Mouse (Mus musculus): ENCODE results near the gene Syt1. TPM values are rescaled to one million over a fixed set of nuclear protein-coding genes. Genes with fewer than 3 reads are reported as not detected.
A peak's percentile ranks its signal among the peaks of the same experiment; 100 is the strongest.

Gene Syt1
- polyA plus RNA-seq, 1 experiment from 2014 or later = 53.4 TPM

GRCm38 (mm10) chr10:108771081-108771480 lies 239.7 kb downstream of the Syt1 start:
- H3K36me3 ChIP-seq (ENCODE audit: control insufficient read depth, insufficient read depth, low read length) = no peaks in the 10 kb centered on the region
- no peak for ATAC-seq
- no peaks in the 10 kb centered on the region for H3K4me1 ChIP-seq (ENCODE audit: control insufficient read depth, insufficient read depth, low read length)
- WGBS = 82% methylated on average over 6 of the region's 6 CpGs
- H3K4me3 ChIP-seq (ENCODE audit: low read depth, low read length) = no peak overlapping the region
- H3K4me2 ChIP-seq (ENCODE audit: low read length) = no peak overlapping the region
- H3K27ac ChIP-seq (ENCODE audit: low read depth, low read length) = no peak overlapping the region
- no peaks in the 10 kb centered on the region for H3K27me3 ChIP-seq (replicated peaks; ENCODE audit: control insufficient read depth, insufficient read depth, low read length)
- no peaks in the 10 kb centered on the region for H3K9me3 ChIP-seq (replicated peaks; ENCODE audit: control insufficient read depth, low read length)
- peak; percentile 28 for DNase-seq (ENCODE audit: low spot score)
- H3K9ac ChIP-seq (ENCODE audit: low read length) = no peak overlapping the region

GRCm38 (mm10) chr10:108765564-108765963 lies 245.2 kb downstream of the Syt1 start:
- Histone ChIP-seq H3K4me1 (ENCODE audit: control insufficient read depth, insufficient read depth, low read length) (no peaks in the 10 kb centered on the region), H3K9ac (ENCODE audit: low read length) (no peak overlapping the region), H3K9me3 (replicated peaks; ENCODE audit: control insufficient read depth, low read length) (no peaks in the 10 kb centered on the region), H3K4me2 (ENCODE audit: low read length) (no peak overlapping the region), H3K36me3 (ENCODE audit: control insufficient read depth, insufficient read depth, low read length) (no peaks in the 10 kb centered on the region), H3K4me3 (ENCODE audit: low read depth, low read length) (no peak overlapping the region), H3K27me3 (replicated peaks; ENCODE audit: control insufficient read depth, insufficient read depth, low read length) (no peaks in the 10 kb centered on the region), H3K27ac (ENCODE audit: low read depth, low read length) (no peak overlapping the region)
- no peak for ATAC-seq
- DNase-seq (ENCODE audit: low spot score) = peak; percentile 17

GRCm38 (mm10) chr10:108763722-108764121 lies 247.1 kb downstream of the Syt1 start:
- no peaks in the 10 kb centered on the region for H3K9me3 ChIP-seq (replicated peaks; ENCODE audit: control insufficient read depth, low read length)
- H3K27ac ChIP-seq (ENCODE audit: low read depth, low read length) = no peak overlapping the region
- no peaks in the 10 kb centered on the region for H3K4me1 ChIP-seq (ENCODE audit: control insufficient read depth, insufficient read depth, low read length)
- WGBS = 70% methylated on average over 6 of the region's 6 CpGs
- peak; percentile 68 for ATAC-seq
- peak; percentile 25 for DNase-seq (ENCODE audit: low spot score)
- H3K27me3 ChIP-seq (replicated peaks; ENCODE audit: control insufficient read depth, insufficient read depth, low read length) = no peaks in the 10 kb centered on the region
- H3K36me3 ChIP-seq (ENCODE audit: control insufficient read depth, insufficient read depth, low read length) = no peaks in the 10 kb centered on the region
- H3K4me3 ChIP-seq (ENCODE audit: low read depth, low read length) = no peak overlapping the region
- H3K9ac ChIP-seq (ENCODE audit: low read length) = no peak overlapping the region
- H3K4me2 ChIP-seq (ENCODE audit: low read length) = no peak overlapping the region

- Histone ChIP-seq H3K4me3 (ENCODE audit: low read depth, low read length) (no peak overlapping the region), H3K9ac (ENCODE audit: low read length) (no peak overlapping the region), H3K4me2 (ENCODE audit: low read length) (no peak overlapping the region), H3K9me3 (replicated peaks; ENCODE audit: control insufficient read depth, low read length) (no peaks in the 10 kb centered on the region), H3K27ac (ENCODE audit: low read depth, low read length) (no peak overlapping the region), H3K27me3 (replicated peaks; ENCODE audit: control insufficient read depth, insufficient read depth, low read length) (no peaks in the 10 kb centered on the region), H3K36me3 (ENCODE audit: control insufficient read depth, insufficient read depth, low read length) (no peaks in the 10 kb centered on the region), H3K4me1 (ENCODE audit: control insufficient read depth, insufficient read depth, low read length) (no peaks in the 10 kb centered on the region)
- ATAC-seq (peak; percentile 50), DNase-seq (ENCODE audit: low spot score) (peak; percentile 46)
- 77% methylated on average over 2 of the region's 2 CpGs for WGBS
Observed at GRCm38 (mm10) chr10:108753304-108753703, 257.5 kb downstream of the Syt1 start.

GRCm38 (mm10) chr10:108743759-108744158 lies 267.0 kb downstream of the Syt1 start:
- Histone ChIP-seq H3K4me2 (ENCODE audit: low read length) (no peak overlapping the region), H3K4me1 (ENCODE audit: control insufficient read depth, insufficient read depth, low read length) (no peaks in the 10 kb centered on the region), H3K9ac (ENCODE audit: low read length) (no peak overlapping the region), H3K27me3 (replicated peaks; ENCODE audit: control insufficient read depth, insufficient read depth, low read length) (no peaks in the 10 kb centered on the region), H3K36me3 (ENCODE audit: control insufficient read depth, insufficient read depth, low read length) (no peaks in the 10 kb centered on the region), H3K9me3 (replicated peaks; ENCODE audit: control insufficient read depth, low read length) (no peaks in the 10 kb centered on the region), H3K27ac (ENCODE audit: low read depth, low read length) (no peak overlapping the region), H3K4me3 (ENCODE audit: low read depth, low read length) (no peak overlapping the region)
- WGBS = 96% methylated on average over 2 of the region's 2 CpGs
- ATAC-seq = no peak
- DNase-seq (ENCODE audit: low spot score) = no peak

GRCm38 (mm10) chr10:108733982-108734381 lies 276.8 kb downstream of the Syt1 start:
- H3K4me1 ChIP-seq (ENCODE audit: control insufficient read depth, insufficient read depth, low read length) = no peaks in the 10 kb centered on the region
- WGBS = 70% methylated on average over 2 of the region's 2 CpGs
- no peaks in the 10 kb centered on the region for H3K36me3 ChIP-seq (ENCODE audit: control insufficient read depth, insufficient read depth, low read length)
- H3K9me3 ChIP-seq (replicated peaks; ENCODE audit: control insufficient read depth, low read length) = 0 out of 2 replicates have a peak, but pooled peaks cover 4% of the 10 kb centered on the region
- H3K27ac ChIP-seq (ENCODE audit: low read depth, low read length) = no peak overlapping the region
- H3K4me2 ChIP-seq (ENCODE audit: low read length) = no peak overlapping the region
- H3K4me3 ChIP-seq (ENCODE audit: low read depth, low read length) = no peak overlapping the region
- H3K9ac ChIP-seq (ENCODE audit: low read length) = no peak overlapping the region
- H3K27me3 ChIP-seq (replicated peaks; ENCODE audit: control insufficient read depth, insufficient read depth, low read length) = no peaks in the 10 kb centered on the region
- ATAC-seq (0 out of 2 replicates have a peak, but pooled peaks have one; percentile 65), DNase-seq (ENCODE audit: low spot score) (peak; percentile 80)

GRCm38 (mm10) chr10:108728961-108729360 lies 281.8 kb downstream of the Syt1 start:
- no peak overlapping the region for H3K4me3 ChIP-seq (ENCODE audit: low read depth, low read length)
- no peak overlapping the region for H3K4me2 ChIP-seq (ENCODE audit: low read length)
- DNase-seq (ENCODE audit: low spot score) = no peak
- H3K4me1 ChIP-seq (ENCODE audit: control insufficient read depth, insufficient read depth, low read length) = no peaks in the 10 kb centered on the region
- 66% methylated on average over 8 of the region's 8 CpGs for WGBS
- H3K27me3 ChIP-seq (replicated peaks; ENCODE audit: control insufficient read depth, insufficient read depth, low read length) = no peaks in the 10 kb centered on the region
- H3K36me3 ChIP-seq (ENCODE audit: control insufficient read depth, insufficient read depth, low read length) = no peaks in the 10 kb centered on the region
- no peak overlapping the region; the same call in 1 of the 2 replicates for H3K27ac ChIP-seq (ENCODE audit: low read depth, low read length)
- H3K9me3 ChIP-seq (replicated peaks; ENCODE audit: control insufficient read depth, low read length) = 0 out of 2 replicates have a peak, but pooled peaks cover 4% of the 10 kb centered on the region
- H3K9ac ChIP-seq (ENCODE audit: low read length) = no peak overlapping the region
- no peak for ATAC-seq

- no peak for DNase-seq (ENCODE audit: low spot score)
- no peak overlapping the region for H3K9ac ChIP-seq (ENCODE audit: low read length)
- no peak for ATAC-seq
- H3K36me3 ChIP-seq (ENCODE audit: control insufficient read depth, insufficient read depth, low read length) = no peaks in the 10 kb centered on the region
- no peak overlapping the region for H3K4me2 ChIP-seq (ENCODE audit: low read length)
- no peaks in the 10 kb centered on the region for H3K9me3 ChIP-seq (replicated peaks; ENCODE audit: control insufficient read depth, low read length)
- H3K4me1 ChIP-seq (ENCODE audit: control insufficient read depth, insufficient read depth, low read length) = no peaks in the 10 kb centered on the region
- WGBS = 89% methylated on average over 4 of the region's 4 CpGs
- H3K27me3 ChIP-seq (replicated peaks; ENCODE audit: control insufficient read depth, insufficient read depth, low read length) = no peaks in the 10 kb centered on the region
- H3K27ac ChIP-seq (ENCODE audit: low read depth, low read length) = no peak overlapping the region
- no peak overlapping the region for H3K4me3 ChIP-seq (ENCODE audit: low read depth, low read length)
Observed at GRCm38 (mm10) chr10:108726391-108726790, 284.4 kb downstream of the Syt1 start.

GRCm38 (mm10) chr10:108724878-108725277 lies 285.9 kb downstream of the Syt1 start:
- ATAC-seq (no peak), DNase-seq (ENCODE audit: low spot score) (no peak)
- Histone ChIP-seq H3K27me3 (replicated peaks; ENCODE audit: control insufficient read depth, insufficient read depth, low read length) (no peaks in the 10 kb centered on the region), H3K4me1 (ENCODE audit: control insufficient read depth, insufficient read depth, low read length) (no peaks in the 10 kb centered on the region), H3K27ac (ENCODE audit: low read depth, low read length) (no peak overlapping the region), H3K4me3 (ENCODE audit: low read depth, low read length) (no peak overlapping the region), H3K36me3 (ENCODE audit: control insufficient read depth, insufficient read depth, low read length) (no peaks in the 10 kb centered on the region), H3K9me3 (replicated peaks; ENCODE audit: control insufficient read depth, low read length) (no peaks in the 10 kb centered on the region), H3K4me2 (ENCODE audit: low read length) (no peak overlapping the region), H3K9ac (ENCODE audit: low read length) (no peak overlapping the region)
- 52% methylated on average over 3 of the region's 3 CpGs for WGBS
